Mouse (Mus musculus): ENCODE data around the gene B630019K06Rik. TPM values are rescaled to one million over a fixed set of nuclear protein-coding genes. Genes with fewer than 3 reads are reported as not detected.

B630019K06Rik gene
- polyA plus RNA-seq, 1 experiment from 2014 or later = 1.8 TPM

- Histone ChIP-seq H3K9ac (no peak overlapping the region), H3K27me3 (no peaks in the 10 kb centered on the region), H3K27ac (no peak overlapping the region), H3K4me3 (no peak overlapping the region), H3K4me2 (no peak overlapping the region), H3K4me1 (replicated peaks) (no peaks in the 10 kb centered on the region), H3K9me3 (replicated peaks) (no peaks in the 10 kb centered on the region), H3K36me3 (no peaks in the 10 kb centered on the region)
- WGBS = 47% methylated on average over 9 of the region's 9 CpGs
- ATAC-seq (replicated peaks; ENCODE audit: insufficient number of reproducible peaks, insufficient read depth, low FRiP score, low read depth) = no peak
Observed at GRCm38 (mm10) chrX:8921813-8922607, 29.8 kb downstream of the B630019K06Rik start.

- WGBS = 30% methylated on average over 4 of the region's 4 CpGs
Observed at GRCm38 (mm10) chrX:8927308-8927707, 35.1 kb downstream of the B630019K06Rik start.

GRCm38 (mm10) chrX:8944041-8944440 lies 51.9 kb downstream of the B630019K06Rik start:
- no peak overlapping the region for H3K9ac ChIP-seq
- no peak overlapping the region for H3K27ac ChIP-seq
- H3K36me3 ChIP-seq = no peaks in the 10 kb centered on the region
- no peaks in the 10 kb centered on the region for H3K4me1 ChIP-seq (replicated peaks)
- H3K27me3 ChIP-seq = no peaks in the 10 kb centered on the region
- no peak overlapping the region for H3K4me3 ChIP-seq
- ATAC-seq (replicated peaks; ENCODE audit: insufficient number of reproducible peaks, insufficient read depth, low FRiP score, low read depth) = no peak
- WGBS = 72% methylated on average over 8 of the region's 8 CpGs
- H3K9me3 ChIP-seq (replicated peaks) = no peaks in the 10 kb centered on the region
- H3K4me2 ChIP-seq = no peak overlapping the region

More at GRCm38 (mm10) chrX:8927308-8927707, 35.1 kb downstream of the B630019K06Rik start:
- Histone ChIP-seq H3K4me3 (no peak overlapping the region), H3K9ac (no peak overlapping the region), H3K27ac (no peak overlapping the region), H3K9me3 (replicated peaks) (no peaks in the 10 kb centered on the region), H3K27me3 (no peaks in the 10 kb centered on the region), H3K4me2 (no peak overlapping the region), H3K36me3 (no peaks in the 10 kb centered on the region), H3K4me1 (replicated peaks) (no peaks in the 10 kb centered on the region)
- no peak for ATAC-seq (replicated peaks; ENCODE audit: insufficient number of reproducible peaks, insufficient read depth, low FRiP score, low read depth)

Other genes starting within 250 kb of the B630019K06Rik start
- gene Ssxb8, start 201.5 kb upstream of the B630019K06Rik start, polyA plus RNA-seq (2015; fragmentation: Nextera tagmentation; extraction: Ambion mirVana) = not detected in 2 replicates
- not detected in 2 replicates for gene Ssx9, start 143.9 kb upstream of the B630019K06Rik start, polyA plus RNA-seq (2015; fragmentation: Nextera tagmentation; extraction: Ambion mirVana)
- gene Ssxb5, start 88.7 kb upstream of the B630019K06Rik start, polyA plus RNA-seq (2015; fragmentation: Nextera tagmentation; extraction: Ambion mirVana) = not detected in 2 replicates
- not detected in 2 replicates for gene Gm6592, start 48.4 kb upstream of the B630019K06Rik start, polyA plus RNA-seq (2015; fragmentation: Nextera tagmentation; extraction: Ambion mirVana)
- gene Gm5751, start 18.1 kb upstream of the B630019K06Rik start, polyA plus RNA-seq (2015; fragmentation: Nextera tagmentation; extraction: Ambion mirVana) = not detected in 2 replicates
- gene Fthl17b, start 70.6 kb downstream of the B630019K06Rik start, polyA plus RNA-seq (2015; fragmentation: Nextera tagmentation; extraction: Ambion mirVana) = not detected in 2 replicates
- gene Fthl17c, start 84.2 kb downstream of the B630019K06Rik start, polyA plus RNA-seq (2015; fragmentation: Nextera tagmentation; extraction: Ambion mirVana) = not detected in 2 replicates
- gene Fthl17d, start 94.4 kb downstream of the B630019K06Rik start, polyA plus RNA-seq (2015; fragmentation: Nextera tagmentation; extraction: Ambion mirVana) = not detected in 2 replicates
- gene Fthl17e, start 141.1 kb downstream of the B630019K06Rik start, polyA plus RNA-seq (2015; fragmentation: Nextera tagmentation; extraction: Ambion mirVana) = not detected in 2 replicates
- gene Fthl17f, start 170.6 kb downstream of the B630019K06Rik start, polyA plus RNA-seq (2015; fragmentation: Nextera tagmentation; extraction: Ambion mirVana) = not detected in 2 replicates
- gene 4930402K13Rik, start 212.2 kb downstream of the B630019K06Rik start, polyA plus RNA-seq (2015; fragmentation: Nextera tagmentation; extraction: Ambion mirVana) = not detected in 2 replicates

All from heart, embryonic 15.5 days (tissue).